Mouse (Mus musculus) gastrocnemius, adult 2 months (tissue): ENCODE results near the gene Pld2. TPM values are rescaled to one million over a fixed set of nuclear protein-coding genes. Genes with fewer than 3 reads are reported as not detected.
"Not testable (repeated sequence)": the region's sequence is repeated elsewhere in the genome, so short reads cannot be mapped to it uniquely, and the experiment has no call there.

Experiments used
- DNase-seq: peaks from one replicate; pipeline ENCODE4 v3.0.0; 2022
- H3K27ac ChIP-seq: fragments of 200-600 bp; 2 replicates; pipeline ENCODE4 v1.8.1; 2022; ENCODE audit warnings: mild to moderate bottlenecking
- H3K4me3 ChIP-seq: fragments of 200-600 bp; 2 replicates; pipeline ENCODE4 v1.8.1; 2022; ENCODE audit warnings: mild to moderate bottlenecking, moderate library complexity
- CTCF ChIP-seq: fragments of 200-600 bp; IDR thresholded peaks from 2 replicates; pipeline ENCODE4 v1.8.1; 2022; ENCODE audit warnings: antibody characterized with exemption, mild to moderate bottlenecking, moderate library complexity
- intact Hi-C: fragments of 180-260 bp; cut with DNase I; formaldehyde crosslinking; loops from one replicate; pipeline ENCODE4 v1.15.1; 2025
- total RNA-seq, 2 experiments: library from RNA; stranded (reverse); gene quantifications; 2 replicates each; pipeline ENCODE4 v1.2.3; 2021

Pld2 gene
- total RNA-seq, 2 experiments from 2014 or later, result 15.8 to 18.2 TPM

GRCm38 (mm10) chr11:70513520-70513919, 26.3 kb upstream of the Pld2 start:
- no peak for TF ChIP-seq CTCF
- DNase-seq, result peak; percentile 62
- no peak overlapping the region for H3K4me3 ChIP-seq
- peak overlapping the region; percentile 31 for H3K27ac ChIP-seq
- intact Hi-C loops, result no loop called here

DNA sequence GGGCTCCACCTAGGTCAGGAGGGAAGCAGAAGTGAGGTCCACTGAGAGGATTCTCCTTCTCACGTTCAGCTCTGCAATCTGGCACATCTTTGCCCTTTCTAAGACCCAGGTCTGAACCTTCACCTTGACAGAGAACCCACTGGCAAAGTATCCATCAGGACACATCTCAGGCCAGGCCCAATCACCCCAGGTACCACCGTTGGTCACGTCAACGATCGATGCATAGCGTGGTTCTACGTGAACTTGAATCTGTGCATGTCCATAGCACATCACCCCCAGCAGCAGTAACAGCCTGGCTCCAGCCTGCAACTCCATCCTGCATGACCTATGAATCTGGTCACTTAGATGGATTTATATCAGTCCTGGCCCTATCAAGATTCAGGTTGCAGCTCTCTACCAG, 25.6 kb upstream of the Pld2 start, which contains the start of gene Vmo1:
TSS of gene Vmo1 (minus strand) at position 329 of the 400 bp plus-strand sequence.
- intact Hi-C loops, result no loop called here
- H3K4me3 ChIP-seq, result no peak within 1 kb of the TSS
- H3K27ac ChIP-seq, result peak within 1 kb of the TSS; percentile 31
- no peak for DNase-seq
- no peak for TF ChIP-seq CTCF

GRCm38 (mm10) chr11:70516352-70516751, 23.5 kb upstream of the Pld2 start:
- no peak for DNase-seq
- Histone ChIP-seq H3K27ac (no peak overlapping the region), H3K4me3 (no peak overlapping the region)
- TF ChIP-seq CTCF, result peak; percentile 88
- intact Hi-C loops, result loop anchor here (1.0 to 2.0 kb wide), 2 partner anchors 89 to 238 kb away; no protein-coding TSS in a partner anchor

GRCm38 (mm10) chr11:70518436-70518835, 21.4 kb upstream of the Pld2 start:
- Histone ChIP-seq H3K27ac (no peak overlapping the region), H3K4me3 (no peak overlapping the region)
- intact Hi-C loops, result no loop called here
- no peak for TF ChIP-seq CTCF
- DNase-seq, result no peak

GRCm38 (mm10) chr11:70518923-70519322, 20.9 kb upstream of the Pld2 start, which contains the start of gene Gltpd2:
TSS of gene Gltpd2 (plus strand) at chr11:70519196.
- Histone ChIP-seq H3K27ac (peak within 1 kb of the TSS; percentile 83), H3K4me3 (peak within 1 kb of the TSS; percentile 71)
- no peak for DNase-seq
- intact Hi-C loops, result no loop called here
- TF ChIP-seq CTCF, result no peak

DNA sequence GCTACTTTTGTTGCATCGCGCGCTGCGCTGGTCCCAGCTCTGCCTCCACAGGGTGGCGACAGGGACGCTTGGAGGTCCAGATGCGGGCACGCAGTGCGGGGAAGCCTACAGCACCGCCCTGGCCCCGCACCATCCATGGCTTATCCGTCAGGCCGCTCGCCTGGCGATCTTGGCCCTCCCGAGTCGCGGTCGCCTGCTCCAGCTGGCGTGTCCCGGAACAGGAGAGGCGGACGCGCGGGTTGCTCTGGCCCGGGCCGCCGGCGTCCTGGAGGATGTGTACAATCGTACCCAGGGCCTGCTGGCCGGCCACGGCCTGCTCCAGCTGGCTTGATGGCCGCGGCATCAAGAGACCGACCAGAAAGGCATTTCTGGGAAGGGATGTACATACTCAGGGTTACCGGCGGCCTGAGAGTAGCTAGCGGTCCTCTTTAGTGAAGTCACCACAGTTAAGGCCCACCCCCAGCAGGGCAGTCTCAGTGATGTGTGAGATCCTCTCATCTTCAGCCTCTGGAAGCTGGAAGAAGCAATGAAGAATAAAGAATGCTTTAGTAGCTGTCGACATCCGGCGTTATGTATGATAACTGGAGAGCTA, 19.6 kb upstream of the Pld2 start:
- TF ChIP-seq CTCF, result peak; percentile 33; the same call in 1 of the 2 replicates
- Histone ChIP-seq H3K4me3 (peak overlapping the region; percentile 71), H3K27ac (peak overlapping the region; percentile 83)
- intact Hi-C loops, result no loop called here
- DNase-seq, result peak; percentile 69

DNA sequence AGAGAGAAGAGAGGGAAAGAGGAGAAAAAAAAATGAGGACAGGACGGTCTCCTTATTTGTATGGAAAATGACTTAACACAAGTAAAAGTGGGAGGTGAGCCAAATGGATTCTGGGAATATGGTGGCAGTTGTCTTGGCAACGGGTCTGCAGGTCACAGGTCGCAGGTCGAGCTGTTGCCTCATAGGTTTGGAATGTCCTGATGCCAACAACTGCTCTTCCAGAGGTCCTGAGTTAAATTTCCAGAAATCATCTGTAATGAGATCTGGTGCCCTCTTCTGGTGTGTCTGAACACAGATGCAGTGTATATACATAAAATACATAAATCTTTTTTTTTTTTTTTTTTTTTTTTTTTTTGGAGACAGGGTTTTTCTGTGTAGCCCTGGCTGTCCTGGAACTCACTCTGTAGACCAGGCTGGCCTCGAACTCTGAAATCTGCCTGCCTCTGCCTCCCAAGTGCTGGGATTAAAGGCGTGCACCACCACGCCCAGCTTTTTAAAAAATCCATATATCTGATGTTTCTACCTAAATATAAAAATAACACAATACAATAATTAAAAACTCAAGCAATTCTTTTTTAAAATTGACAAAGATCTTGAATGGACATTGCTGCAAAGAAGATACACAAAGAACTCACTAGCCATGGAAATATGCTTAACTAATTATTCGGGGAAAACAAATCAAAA, 16.4 kb upstream of the Pld2 start:
- H3K27ac ChIP-seq, DNase-seq, intact Hi-C loops, H3K4me3 ChIP-seq: not testable (repeated sequence)
- TF ChIP-seq CTCF, result 0 out of 2 replicates have a peak, but pooled peaks have one; percentile 7

DNA sequence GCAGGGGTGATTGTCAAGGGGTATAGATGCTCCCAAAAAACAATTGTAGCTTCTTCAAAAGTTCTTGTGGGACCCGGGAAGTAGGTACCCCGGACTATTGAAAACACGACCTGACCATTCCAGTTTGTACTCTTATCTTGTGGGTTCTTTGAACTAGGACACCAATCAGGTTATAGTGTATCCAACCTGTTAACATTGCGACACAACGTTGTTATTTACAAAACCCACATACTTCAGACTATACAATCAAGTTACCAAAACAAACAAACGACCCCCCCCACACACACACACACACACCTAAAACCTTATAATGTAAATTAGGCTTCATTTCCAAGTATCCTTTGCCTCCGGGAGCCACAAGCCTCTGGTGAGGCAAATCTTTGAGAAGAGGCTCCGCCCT, 15.1 kb upstream of the Pld2 start:
- intact Hi-C loops, result no loop called here

GRCm38 (mm10) chr11:70525184-70525678, 14.6 kb upstream of the Pld2 start, which contains the start of gene Psmb6:
TSS of gene Psmb6 (plus strand) at chr11:70525367.
- Histone ChIP-seq H3K4me3 (peak within 1 kb of the TSS; percentile 87), H3K27ac (peak within 1 kb of the TSS; percentile 90)
- peak; percentile 91 for DNase-seq
- no peak for TF ChIP-seq CTCF
- intact Hi-C loops, result no loop called here

More for the DNA sequence above, 15.1 kb upstream of the Pld2 start:
- DNase-seq, result no peak
- peak overlapping the region; percentile 87 for H3K4me3 ChIP-seq
- no peak for TF ChIP-seq CTCF
- peak overlapping the region; percentile 76 for H3K27ac ChIP-seq

- no peak for TF ChIP-seq CTCF
- DNase-seq, result no peak
- H3K27ac ChIP-seq, result peak overlapping the region; percentile 90
- intact Hi-C loops, result no loop called here
- peak overlapping the region; percentile 87 for H3K4me3 ChIP-seq
Observed at GRCm38 (mm10) chr11:70525726-70526125, 14.1 kb upstream of the Pld2 start.

GRCm38 (mm10) chr11:70526211-70526610, 13.7 kb upstream of the Pld2 start:
- DNase-seq, result no peak
- Histone ChIP-seq H3K4me3 (peak overlapping the region; percentile 87), H3K27ac (no peak overlapping the region)
- intact Hi-C loops, result no loop called here
- no peak for TF ChIP-seq CTCF

DNA sequence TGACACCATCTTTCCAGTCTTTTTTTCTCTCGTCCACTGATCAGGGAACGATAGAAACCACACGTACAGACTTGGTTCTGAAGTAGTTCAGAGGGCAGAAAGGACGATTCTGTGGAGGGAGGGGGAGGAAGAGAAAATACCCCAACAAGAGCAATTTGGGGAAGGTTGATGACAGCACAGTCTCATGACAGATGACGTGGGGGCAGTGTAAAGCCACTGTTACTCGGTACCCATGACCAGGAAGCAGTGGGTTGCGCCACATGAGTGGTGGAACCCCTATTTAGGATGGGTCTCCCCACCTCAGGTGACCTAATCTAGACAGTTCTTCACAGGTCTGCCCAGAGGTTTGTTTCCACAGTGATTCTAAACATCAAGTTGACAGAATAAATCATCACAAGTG, 11.3 kb upstream of the Pld2 start:
- DNase-seq, result no peak
- Histone ChIP-seq H3K4me3 (no peak overlapping the region), H3K27ac (no peak overlapping the region)
- no peak for TF ChIP-seq CTCF
- intact Hi-C loops, result no loop called here

DNA sequence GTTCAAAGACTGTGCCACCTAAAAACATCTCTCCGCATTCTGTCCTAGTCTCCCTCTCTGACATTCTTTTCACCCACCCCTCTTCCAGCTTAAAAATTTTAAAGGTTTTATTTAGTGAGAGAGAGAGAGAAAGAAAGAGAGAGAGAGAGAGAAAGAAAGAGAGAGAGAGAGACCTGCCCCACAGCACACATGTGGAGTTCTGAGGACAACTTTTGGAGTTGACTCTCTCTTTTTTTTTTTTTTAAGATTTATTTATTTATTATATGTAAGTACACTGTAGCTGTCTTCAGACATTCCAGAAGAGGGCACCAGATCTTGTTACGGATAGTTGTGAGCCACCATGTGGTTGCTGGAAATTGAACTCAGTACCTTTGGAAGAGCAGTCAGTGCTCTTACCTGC, 8.8 kb upstream of the Pld2 start:
- intact Hi-C loops, H3K27ac ChIP-seq, H3K4me3 ChIP-seq, DNase-seq: not testable (repeated sequence)
- peak; percentile 7; the same call in 1 of the 2 replicates for TF ChIP-seq CTCF
